Comparison of ENCODE assay signal across 29 mouse cellular contexts in genomic region chr11:94752946-94753713, GRCm38 (mm10). TPM values are rescaled to one million over a fixed set of nuclear protein-coding genes. Genes with fewer than 3 reads are reported as not detected.
DNase-seq lines count a peak whose midpoint lies in the region; ATAC-seq lines count a peak whose summit lies in the region.
"Had no signal": no experiment of that assay in that cellular context is flagged by ENCODE, and none has a peak within 500 bp of the region (broad histone marks: within the 10 kb centered on the region; RNA-seq: fewer than 3 reads in every experiment).

No protein-coding gene starts in this region.

- H3K27me3 ChIP-seq in midbrain, embryonic 16.5 days (ENCODE audit: control insufficient read depth, insufficient read depth, low read depth, low read length), result no peaks in the 10 kb centered on the region
- no peaks in the 10 kb centered on the region for H3K27me3 ChIP-seq in hindbrain, embryonic 12.5 days
- H3K27me3 ChIP-seq: forebrain, embryonic 12.5 days; heart, embryonic 15.5 days; lung, embryonic 15.5 days; midbrain, embryonic 13.5 days; neural tube, embryonic 13.5 days had no signal

- H3K27ac ChIP-seq in midbrain, embryonic 16.5 days (ENCODE audit: low read length), result no peak overlapping the region
- no peak overlapping the region for H3K27ac ChIP-seq in hindbrain, embryonic 12.5 days
- H3K27ac ChIP-seq: embryonic facial prominence, embryonic 10.5 days; forebrain, embryonic 12.5 days; heart, embryonic 15.5 days; hindbrain, postnatal 0 days; liver, embryonic 14.5 days; lung, embryonic 15.5 days; midbrain, embryonic 13.5 days; neural tube, embryonic 13.5 days had no signal

- no peaks in the 10 kb centered on the region for H3K36me3 ChIP-seq in midbrain, embryonic 16.5 days (ENCODE audit: control insufficient read depth, insufficient read depth, low read length)
- H3K36me3 ChIP-seq in hindbrain, embryonic 12.5 days, result no peaks in the 10 kb centered on the region
- H3K36me3 ChIP-seq: embryonic facial prominence, embryonic 10.5 days; forebrain, embryonic 12.5 days; heart, embryonic 15.5 days; lung, embryonic 15.5 days; midbrain, embryonic 13.5 days; neural tube, embryonic 13.5 days had no signal

- H3K4me2 ChIP-seq in midbrain, embryonic 16.5 days (ENCODE audit: low read length), result no peak overlapping the region
- H3K4me2 ChIP-seq in hindbrain, embryonic 12.5 days (replicated peaks), result no peak overlapping the region
- H3K4me2 ChIP-seq: forebrain, embryonic 12.5 days; heart, embryonic 15.5 days; lung, embryonic 15.5 days; midbrain, embryonic 13.5 days; neural tube, embryonic 13.5 days had no signal

- peak; percentile 60 for ATAC-seq in common myeloid progenitor, adult 5-6 weeks (replicated peaks; ENCODE audit: low read depth, poor library complexity, severe bottlenecking)
- ATAC-seq in megakaryocyte, adult 5-6 weeks (ENCODE audit: poor library complexity, severe bottlenecking), result peak; percentile 87
- no peak for ATAC-seq in midbrain, embryonic 16.5 days
- ATAC-seq in hindbrain, embryonic 12.5 days (ENCODE audit: low FRiP score), result no peak
- ATAC-seq: hindbrain, postnatal 0 days; midbrain, embryonic 13.5 days had no signal

- peak; percentile 46 for DNase-seq in urinary bladder, postnatal 14 days (ENCODE audit: low spot score)
- DNase-seq in urinary bladder, postnatal 36 days (ENCODE audit: low spot score in 2 of 2), result no peak
- no peak for DNase-seq in right cerebral cortex, postnatal 25 days
- DNase-seq: adrenal gland, postnatal 36 days; cerebellum, adult 18-20 months; gastrocnemius, postnatal 10 days; heart, postnatal 4 days; kidney, adult 8-10 months; kidney, postnatal 36 days; right cerebral cortex, adult 18-20 months; thymus, postnatal 25 days had no signal

- WGBS in midbrain, embryonic 16.5 days, result 71% methylated on average over 2 of the region's 2 CpGs
- 52% methylated on average over 2 of the region's 2 CpGs for WGBS in hindbrain, embryonic 12.5 days

- no peak overlapping the region for H3K4me3 ChIP-seq in midbrain, embryonic 16.5 days (ENCODE audit: low read depth, low read length)
- H3K4me3 ChIP-seq in hindbrain, embryonic 12.5 days, result no peak overlapping the region
- H3K4me3 ChIP-seq: embryonic facial prominence, embryonic 10.5 days; forebrain, embryonic 12.5 days; heart, embryonic 15.5 days; lung, embryonic 15.5 days; midbrain, embryonic 13.5 days; neural tube, embryonic 13.5 days had no signal

- H3K9me3 ChIP-seq in midbrain, embryonic 16.5 days (replicated peaks; ENCODE audit: control insufficient read depth, low read length, poor library complexity, severe bottlenecking), result no peaks in the 10 kb centered on the region
- H3K9me3 ChIP-seq in hindbrain, embryonic 12.5 days (replicated peaks), result no peaks in the 10 kb centered on the region
- H3K9me3 ChIP-seq: embryonic facial prominence, embryonic 10.5 days; forebrain, embryonic 12.5 days; heart, embryonic 15.5 days; lung, embryonic 15.5 days; midbrain, embryonic 13.5 days; neural tube, embryonic 13.5 days had no signal

- no peaks in the 10 kb centered on the region for H3K4me1 ChIP-seq in midbrain, embryonic 16.5 days (ENCODE audit: control insufficient read depth, insufficient read depth, low read length)
- H3K4me1 ChIP-seq in hindbrain, embryonic 12.5 days, result no peaks in the 10 kb centered on the region
- H3K4me1 ChIP-seq: forebrain, embryonic 12.5 days; heart, embryonic 15.5 days; lung, embryonic 15.5 days; midbrain, embryonic 13.5 days; neural tube, embryonic 13.5 days had no signal

- H3K9ac ChIP-seq in midbrain, embryonic 16.5 days (ENCODE audit: low read depth, low read length), result no peak overlapping the region
- no peak overlapping the region for H3K9ac ChIP-seq in hindbrain, embryonic 12.5 days
- H3K9ac ChIP-seq: forebrain, embryonic 12.5 days; heart, embryonic 15.5 days; liver, embryonic 14.5 days; lung, embryonic 15.5 days; midbrain, embryonic 13.5 days; neural tube, embryonic 13.5 days had no signal

RNA-seq across cellular contexts. Expression of gene Cdc34b, which starts 11.5 kb away (rescaled TPM):
- total RNA-seq in common myeloid progenitor, adult 5-6 weeks (2017), result 0.09 TPM in 1 of 2 replicates, not detected in the other
- total RNA-seq in megakaryocyte, adult 5-6 weeks (2015), result not detected in 2 replicates
- not detected in 2 replicates for total RNA-seq in megakaryocyte, adult 5-6 weeks (2017)
- 0.15 TPM in 1 of 2 replicates, not detected in the other for polyA plus RNA-seq in midbrain, embryonic 16.5 days (2015; fragmentation: Nextera tagmentation; extraction: Ambion mirVana)
- 0.23 and 0.38 TPM in 2 replicates for polyA plus RNA-seq in hindbrain, embryonic 12.5 days (2016; fragmentation: Nextera tagmentation; extraction: Ambion mirVana)
- polyA plus RNA-seq: heart, embryonic 15.5 days; hindbrain, postnatal 0 days; neural tube, embryonic 13.5 days; spleen, adult 2 months; stomach, embryonic 14.5 days had no signal

RNA-seq across cellular contexts. Expression of gene Tmem92, which starts 29.4 kb away (rescaled TPM):
- not detected in 2 replicates for total RNA-seq in common myeloid progenitor, adult 5-6 weeks (2017)
- total RNA-seq in megakaryocyte, adult 5-6 weeks (2015), result not detected in 2 replicates
- not detected in 2 replicates for total RNA-seq in megakaryocyte, adult 5-6 weeks (2017)
- polyA plus RNA-seq in midbrain, embryonic 16.5 days (2015; fragmentation: Nextera tagmentation; extraction: Ambion mirVana), result not detected in 2 replicates
- not detected in 2 replicates for polyA plus RNA-seq in hindbrain, embryonic 12.5 days (2016; fragmentation: Nextera tagmentation; extraction: Ambion mirVana)
- total RNA-seq: adrenal gland, postnatal 36 days; gastrocnemius, postnatal 10 days; heart, adult 8-10 months; heart, postnatal 4 days; hindbrain, postnatal 0 days; layer of hippocampus, postnatal 14 days had no signal
- polyA plus RNA-seq: embryonic facial prominence, embryonic 10.5 days; forebrain, embryonic 12.5 days; heart, embryonic 15.5 days; hindbrain, postnatal 0 days; limb, embryonic 14.5 days; liver, embryonic 14.5 days; lung, embryonic 15.5 days; midbrain, embryonic 13.5 days; neural tube, embryonic 13.5 days; spleen, adult 2 months; stomach, embryonic 14.5 days had no signal

RNA-seq across cellular contexts. Expression of gene Gm11541, which starts 48.8 kb away (rescaled TPM):
- not detected in 2 replicates for total RNA-seq in common myeloid progenitor, adult 5-6 weeks (2017)
- total RNA-seq in megakaryocyte, adult 5-6 weeks (2015), result not detected in 2 replicates
- not detected in 2 replicates for total RNA-seq in megakaryocyte, adult 5-6 weeks (2017)
- not detected in 2 replicates for polyA plus RNA-seq in midbrain, embryonic 16.5 days (2015; fragmentation: Nextera tagmentation; extraction: Ambion mirVana)
- polyA plus RNA-seq in hindbrain, embryonic 12.5 days (2016; fragmentation: Nextera tagmentation; extraction: Ambion mirVana), result 0.12 TPM in 1 of 2 replicates, not detected in the other
- total RNA-seq: adrenal gland, postnatal 36 days; gastrocnemius, postnatal 10 days; heart, adult 8-10 months; heart, postnatal 4 days; layer of hippocampus, postnatal 14 days; left cerebral cortex, postnatal 10 days had no signal
- polyA plus RNA-seq: embryonic facial prominence, embryonic 10.5 days; forebrain, embryonic 12.5 days; heart, embryonic 15.5 days; liver, embryonic 14.5 days; midbrain, embryonic 13.5 days; spleen, adult 2 months had no signal

Comparison
In these comparisons a context has a peak if more than half of its experiments do, and no peak if none do; other contexts are left out.
1. ATAC-seq: peak in common myeloid progenitor, adult 5-6 weeks (single experiment) and megakaryocyte, adult 5-6 weeks (single experiment); none in midbrain, embryonic 16.5 days (single experiment) and hindbrain, embryonic 12.5 days (single experiment).